Comparison of ENCODE assay signal across 19 mouse cellular contexts in the genomic region with DNA sequence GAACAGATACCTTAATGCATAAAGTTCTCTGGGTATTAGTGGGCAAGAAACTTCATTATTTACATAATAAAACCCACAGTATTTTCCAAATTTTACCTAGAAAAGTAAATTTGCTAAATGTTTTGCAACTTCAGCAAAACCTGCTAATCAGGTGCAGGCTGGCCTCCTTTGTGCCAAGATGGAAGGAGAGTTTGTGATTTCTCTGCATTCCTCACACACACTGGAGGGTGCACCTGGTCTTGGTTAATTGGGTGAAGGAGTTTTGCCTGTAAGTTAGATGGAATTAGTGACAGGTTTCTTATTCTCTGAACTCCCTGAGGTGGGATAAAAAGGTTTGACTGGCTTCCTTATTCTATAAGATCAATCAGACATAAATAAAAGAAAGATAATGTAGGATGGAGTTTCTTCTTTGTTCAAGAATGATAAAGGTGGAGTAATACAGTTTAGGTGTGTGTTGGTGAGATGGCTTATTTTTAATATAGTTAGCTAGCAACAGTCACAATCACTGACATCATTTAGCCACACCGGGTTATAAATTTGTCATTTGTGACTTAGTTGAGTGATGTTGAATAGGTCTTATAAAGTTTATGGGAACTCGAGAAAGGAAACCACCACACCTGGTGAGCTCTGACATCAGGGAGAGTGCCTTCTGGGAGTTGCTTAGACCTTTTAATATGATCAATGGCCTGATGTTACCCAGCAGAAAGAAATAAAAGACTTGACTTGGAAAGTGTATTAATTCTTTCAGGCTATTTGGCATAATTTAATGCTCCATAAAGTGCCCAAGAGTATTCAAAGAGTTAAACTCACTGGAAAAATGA.
"Had no signal": no experiment of that assay in that cellular context is flagged by ENCODE, and none has a peak within 500 bp of the region (broad histone marks: within the 10 kb centered on the region; RNA-seq: fewer than 3 reads in every experiment).

No protein-coding gene starts in this region.

- DNase-seq: kidney, adult 11 months; kidney, adult 8-10 months; kidney, postnatal 10 days; kidney, postnatal 36 days; layer of hippocampus, postnatal 36 days; left cerebral cortex, postnatal 4 days; liver, embryonic 13.5 days; lung, adult 2 months; lung, postnatal 14 days; right cerebral cortex, adult 18-20 months; right cerebral cortex, postnatal 14 days; right cerebral cortex, postnatal 4 days; thymus, adult 2 months; thymus, postnatal 14 days had no signal

- H3K27ac ChIP-seq: intestine, embryonic 15.5 days; kidney, embryonic 15.5 days; liver, embryonic 13.5 days; macrophage; midbrain, embryonic 13.5 days; stomach, postnatal 0 days had no signal

- H3K9me3 ChIP-seq: intestine, embryonic 15.5 days; kidney, embryonic 15.5 days; liver, embryonic 13.5 days; midbrain, embryonic 13.5 days had no signal

- H3K4me3 ChIP-seq: intestine, embryonic 15.5 days; kidney, embryonic 15.5 days; liver, embryonic 13.5 days; midbrain, embryonic 13.5 days had no signal

- H3K27me3 ChIP-seq: intestine, embryonic 15.5 days; kidney, embryonic 15.5 days; liver, embryonic 13.5 days; midbrain, embryonic 13.5 days had no signal

- H3K9ac ChIP-seq: intestine, embryonic 15.5 days; kidney, embryonic 15.5 days; liver, embryonic 13.5 days; midbrain, embryonic 13.5 days had no signal

- H3K4me1 ChIP-seq: intestine, embryonic 15.5 days; kidney, embryonic 15.5 days; liver, embryonic 13.5 days; midbrain, embryonic 13.5 days had no signal

- H3K4me2 ChIP-seq: intestine, embryonic 15.5 days; kidney, embryonic 15.5 days; liver, embryonic 13.5 days; midbrain, embryonic 13.5 days had no signal

- ATAC-seq: intestine, embryonic 15.5 days; midbrain, embryonic 13.5 days had no signal

- H3K36me3 ChIP-seq: intestine, embryonic 15.5 days; kidney, embryonic 15.5 days; liver, embryonic 13.5 days; midbrain, embryonic 13.5 days had no signal
